Mouse (Mus musculus) layer of hippocampus, postnatal 25 days (tissue): ENCODE results near the gene Amfr. TPM values are rescaled to one million over a fixed set of nuclear protein-coding genes. Genes with fewer than 3 reads are reported as not detected.
A peak's percentile ranks its signal among the peaks of the same experiment; 100 is the strongest.

ENCODE experiments used
- DNase-seq, 2 experiments: peaks; one replicate each; pipeline ENCODE4 v3.0.0; 2022; ENCODE audit warnings: mixed read lengths in 2 of 2, low spot score in 1 of 2; ENCODE audit errors: extremely low spot score in 1 of 2
- microRNA-seq, 2 experiments: library from miRNA; unstranded; fragments of <30 nt; microRNA quantifications; one replicate each; pipeline ENCODE4 v1.2.0; 2021
- total RNA-seq, 2 experiments: library from RNA; stranded (reverse); gene quantifications; 2 replicates each; pipeline ENCODE4 v1.2.3; 2021

Amfr gene
- total RNA-seq, 2 experiments from 2014 or later: 125 to 132 TPM

- DNase-seq: no peak
These were observed 71.9 kb downstream of the Amfr start for GRCm38 (mm10) chr8:93940542-93941423.

GRCm38 (mm10) chr8:93938193-93938592 is 74.4 kb downstream of the Amfr start:
- DNase-seq: no peak

- DNase-seq: no peak
These were observed 79.4 kb downstream of the Amfr start for GRCm38 (mm10) chr8:93933288-93933687.

- DNase-seq: peak; percentile 82 to 90
These were observed 79.8 kb downstream of the Amfr start for GRCm38 (mm10) chr8:93932873-93933272.

GRCm38 (mm10) chr8:93931336-93931735 is 81.3 kb downstream of the Amfr start:
- no peak for DNase-seq

GRCm38 (mm10) chr8:93929233-93929632 is 83.4 kb downstream of the Amfr start:
- no peak for DNase-seq

GRCm38 (mm10) chr8:93925513-93925912 is 87.1 kb downstream of the Amfr start:
- DNase-seq: no peak

GRCm38 (mm10) chr8:93923897-93924334 is 88.7 kb downstream of the Amfr start:
- no peak for DNase-seq

Small RNA genes within 50 kb of the gene (microRNA-seq; reads per million reads assigned to microRNA genes)
- gene Gm24159: 0 reads per million in 2 experiments

Other genes starting within 250 kb of the Amfr start
- gene Gnao1, start 202.9 kb downstream of the Amfr start, total RNA-seq: 100 to 1,000 TPM; 666 to 729 TPM
- 10 to 100 TPM; 49.9 to 58.5 TPM for gene Nudt21, start 24.2 kb upstream of the Amfr start, total RNA-seq
- gene Ogfod1, start 24.4 kb upstream of the Amfr start, total RNA-seq: 10 to 100 TPM; 86.5 to 98.2 TPM
- 10 to 100 TPM; 19.6 to 24.4 TPM for gene Bbs2, start 86.1 kb upstream of the Amfr start, total RNA-seq
- gene Mt4, start 124.4 kb upstream of the Amfr start, total RNA-seq: not detected
- 1,000 to 10,000 TPM; 1,168 to 1,277 TPM for gene Mt3, start 139.8 kb upstream of the Amfr start, total RNA-seq
- gene Mt2, start 159.8 kb upstream of the Amfr start, total RNA-seq: 100 to 1,000 TPM; 381 to 701 TPM
- gene Mt1, start 166.2 kb upstream of the Amfr start, total RNA-seq: 100 to 1,000 TPM; 584 to 804 TPM
- gene Nup93, start 201.7 kb upstream of the Amfr start, total RNA-seq: 10 to 100 TPM; 42.5 to 60.5 TPM